Mouse (Mus musculus) bone marrow macrophage, adult 2 months (primary cell): Measurements from ENCODE around the gene Snrpd3.

Experiments
- CTCF ChIP-seq: IDR thresholded peaks from 2 replicates; pipeline ENCODE4 v1.5.1; 2012; ENCODE audit warnings: low read depth, mild to moderate bottlenecking, low read length, moderate library complexity
- POLR2A ChIP-seq: IDR thresholded peaks from 2 replicates; pipeline ENCODE4 v1.6.1; 2012; ENCODE audit warnings: mild to moderate bottlenecking, low read depth, low read length, borderline replicate concordance

- TF ChIP-seq CTCF (no peak), POLR2A (no peak)
These were observed 50.7 kb downstream of the Snrpd3 start for GRCm38 (mm10) chr10:75568029-75568428.
